Mouse (Mus musculus): ENCODE data around the gene Ppef1.

GRCm38 (mm10) chrX:160735650-160736049 lies at the start of gene Ppef1:
- TF ChIP-seq CTCF (IDR thresholded peaks at IDR 0.05; ENCODE audit: borderline replicate concordance, control insufficient read depth, extremely low read depth, insufficient read depth, low read length, poor library complexity) (no peak), POLR2A (IDR thresholded peaks at IDR 0.05; ENCODE audit: control insufficient read depth, extremely low read depth, insufficient read depth, low read length, poor library complexity) (no peak)

Data from thymus, adult 2 months (tissue).